Mouse (Mus musculus): ENCODE measurements around the gene Alkbh8. TPM values are rescaled to one million over a fixed set of nuclear protein-coding genes. Genes with fewer than 3 reads are reported as not detected.
A peak's percentile ranks its signal among the peaks of the same experiment; 100 is the strongest.
"Not testable (repeated sequence)": the region's sequence is repeated elsewhere in the genome, so short reads cannot be mapped to it uniquely, and the experiment has no call there.

Alkbh8 gene
- polyA plus RNA-seq (2014; fragmentation: Nextera tagmentation; extraction: Ambion mirVana), result 19.2 and 22.9 TPM in 2 replicates

DNA sequence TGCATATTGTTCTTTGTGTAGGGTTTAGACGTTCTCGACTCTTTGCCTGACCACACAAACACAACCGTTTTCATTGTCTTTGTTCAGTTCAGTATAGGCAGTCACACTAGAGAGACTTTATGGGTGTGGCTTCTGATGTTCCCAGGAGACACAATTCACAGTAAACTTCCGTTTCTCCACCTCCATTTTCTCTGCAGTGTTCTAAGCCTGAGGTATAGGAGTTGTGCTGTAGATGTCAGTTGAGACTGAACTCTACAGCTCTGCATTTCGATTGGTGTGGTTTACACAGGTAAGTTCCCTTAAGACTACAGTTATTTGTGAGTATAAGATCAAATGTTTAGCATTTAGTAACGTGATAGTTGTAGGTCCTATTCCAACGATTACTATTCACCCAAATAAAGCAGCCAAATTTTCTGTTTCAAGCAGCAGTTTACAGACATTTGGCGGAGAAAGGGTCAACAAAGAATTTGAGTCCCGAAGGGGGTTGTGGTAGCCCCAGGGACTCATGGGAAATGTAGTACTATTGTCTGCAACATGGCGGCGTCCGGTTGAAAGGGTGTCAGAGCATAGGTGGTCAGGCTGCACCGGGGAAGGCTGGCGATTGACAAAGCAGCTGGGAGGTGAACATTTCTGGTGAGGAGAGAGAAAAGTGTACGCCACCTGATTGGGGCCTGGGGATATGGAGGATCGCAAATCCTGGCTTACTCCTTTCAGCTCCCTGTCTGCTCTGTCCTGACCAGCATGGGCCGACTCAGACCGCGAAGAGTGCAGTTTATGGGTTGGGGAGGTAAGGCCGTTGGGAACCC lies at the start of gene Alkbh8:
Gene Alkbh8, plus strand, starts transcription at position 179 of the 806 bp plus-strand sequence.
- 3% methylated on average over 20 of the region's 20 CpGs for WGBS
- Histone ChIP-seq H3K4me3 (ENCODE audit: low read depth, low read length) (peak within 1 kb of the TSS; percentile 63), H3K36me3 (ENCODE audit: control insufficient read depth, insufficient read depth, low read length) (peaks cover 11% of the 10 kb centered on the region; the same call in 1 of the 2 replicates), H3K4me1 (ENCODE audit: control insufficient read depth, insufficient read depth, low read length) (0 out of 2 replicates have a peak, but pooled peaks cover 2% of the 10 kb centered on the region), H3K9ac (ENCODE audit: low read depth, low read length) (peak within 1 kb of the TSS; percentile 75), H3K4me2 (ENCODE audit: low read depth, low read length) (peak within 1 kb of the TSS; percentile 62), H3K9me3 (ENCODE audit: control insufficient read depth, low read length) (no peaks in the 10 kb centered on the region), H3K27ac (replicated peaks; ENCODE audit: low read depth, low read length) (peak within 1 kb of the TSS; percentile 83), H3K27me3 (replicated peaks; ENCODE audit: control insufficient read depth, insufficient read depth, low read length) (no peaks in the 10 kb centered on the region)
- peak; percentile 96 for DNase-seq (ENCODE audit: low spot score)
- ATAC-seq (ENCODE audit: low read depth), result peak; percentile 98

DNA sequence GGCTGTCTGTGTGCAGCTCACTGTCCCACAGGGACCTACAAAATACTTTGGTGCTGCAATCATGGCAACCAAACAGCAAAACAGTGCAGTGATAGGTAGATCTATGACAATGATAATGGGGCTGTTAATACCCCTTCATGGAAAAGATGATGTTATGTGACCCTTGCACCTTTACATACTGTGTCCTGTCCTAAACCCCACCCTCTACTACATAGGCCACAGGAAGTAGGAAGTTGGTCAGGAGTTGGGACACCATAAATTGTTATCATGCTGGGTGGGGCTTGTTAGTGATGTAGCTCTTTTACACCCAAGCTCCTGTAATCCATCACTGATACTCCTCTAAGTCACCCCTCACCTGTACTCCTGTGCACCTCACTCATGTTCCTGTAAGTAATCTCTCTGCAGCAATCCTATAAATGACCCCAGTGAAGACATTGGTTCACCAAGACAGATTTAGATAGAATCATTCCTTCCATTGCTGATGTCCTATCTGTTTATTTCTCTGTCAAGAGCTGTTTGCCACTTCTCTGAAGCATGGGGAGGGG lies 25.6 kb upstream of the Alkbh8 start:
- H3K4me1 ChIP-seq (ENCODE audit: control insufficient read depth, insufficient read depth, low read length), result no peaks in the 10 kb centered on the region
- H3K9ac ChIP-seq (ENCODE audit: low read depth, low read length), result no peak overlapping the region
- H3K36me3 ChIP-seq (ENCODE audit: control insufficient read depth, insufficient read depth, low read length), result no peaks in the 10 kb centered on the region
- DNase-seq (ENCODE audit: low spot score), result no peak
- no peaks in the 10 kb centered on the region for H3K9me3 ChIP-seq (ENCODE audit: control insufficient read depth, low read length)
- no peak overlapping the region for H3K4me3 ChIP-seq (ENCODE audit: low read depth, low read length)
- H3K27me3 ChIP-seq (replicated peaks; ENCODE audit: control insufficient read depth, insufficient read depth, low read length), result no peaks in the 10 kb centered on the region
- H3K4me2 ChIP-seq (ENCODE audit: low read depth, low read length), result no peak overlapping the region
- H3K27ac ChIP-seq (replicated peaks; ENCODE audit: low read depth, low read length), result no peak overlapping the region
- no peak for ATAC-seq (ENCODE audit: low read depth)

DNA sequence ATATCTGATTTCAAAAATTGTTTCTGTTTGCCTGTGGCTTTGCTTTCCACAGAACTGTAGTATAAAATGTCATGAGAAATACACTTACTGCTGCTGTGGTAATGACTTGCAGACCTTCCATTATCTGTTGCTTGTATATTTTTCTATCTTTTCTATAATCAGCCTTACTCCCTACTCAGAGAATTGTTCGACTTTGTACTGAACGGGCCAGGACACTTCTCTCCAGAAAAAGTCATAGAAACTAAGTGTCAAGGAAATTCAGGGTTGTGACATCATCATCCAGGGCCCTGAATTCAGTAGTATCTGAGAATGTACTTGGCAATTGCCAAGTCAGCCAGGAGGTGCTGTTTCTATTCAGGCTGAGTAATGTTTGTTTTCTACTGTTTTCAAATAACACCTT lies 24.9 kb upstream of the Alkbh8 start:
- H3K4me2 ChIP-seq (ENCODE audit: low read depth, low read length), result no peak overlapping the region
- DNase-seq (ENCODE audit: low spot score), result peak; percentile 1
- WGBS, result 74% methylated on average over 2 of the region's 2 CpGs

DNA sequence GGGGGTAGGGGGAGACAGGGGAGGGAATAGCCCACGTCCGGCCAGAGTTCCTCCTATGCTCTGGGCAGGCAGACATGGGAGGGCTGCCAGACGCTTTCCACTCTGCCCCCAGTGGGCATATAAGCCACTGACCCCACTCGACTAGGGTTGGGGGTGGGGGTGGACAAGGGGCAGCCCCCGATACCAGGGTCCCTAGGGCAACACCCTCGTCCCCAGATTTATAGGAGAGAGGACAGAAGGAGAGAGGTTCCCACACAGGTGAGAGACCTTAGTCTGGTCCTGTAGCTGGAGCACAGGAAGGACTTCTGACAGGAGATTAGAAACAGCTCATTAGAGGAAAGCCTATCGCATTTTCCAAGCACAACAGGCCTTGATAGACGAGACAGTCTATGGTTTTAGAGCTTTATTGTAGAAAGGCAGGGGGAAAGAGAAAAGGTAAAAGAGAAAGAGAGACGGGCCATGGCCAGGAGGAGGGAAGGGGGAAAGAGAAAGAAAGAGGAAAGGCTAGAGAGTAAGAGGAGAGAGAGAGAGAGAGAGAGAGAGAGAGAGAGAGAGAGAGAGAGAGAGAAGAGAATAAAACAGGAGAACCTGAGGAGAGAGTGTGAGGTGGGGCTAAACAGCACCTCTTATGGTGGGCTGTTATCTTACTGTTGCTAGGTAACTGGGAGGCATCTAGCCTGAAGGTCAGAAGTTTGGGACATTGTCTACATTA lies 7.4 kb upstream of the Alkbh8 start:
- not testable (repeated sequence) for H3K4me1 ChIP-seq (ENCODE audit: control insufficient read depth, insufficient read depth, low read length); ATAC-seq (ENCODE audit: low read depth); H3K4me2 ChIP-seq (ENCODE audit: low read depth, low read length); H3K27ac ChIP-seq (replicated peaks; ENCODE audit: low read depth, low read length); H3K36me3 ChIP-seq (ENCODE audit: control insufficient read depth, insufficient read depth, low read length); H3K4me3 ChIP-seq (ENCODE audit: low read depth, low read length); H3K9me3 ChIP-seq (ENCODE audit: control insufficient read depth, low read length); DNase-seq (ENCODE audit: low spot score); H3K27me3 ChIP-seq (replicated peaks; ENCODE audit: control insufficient read depth, insufficient read depth, low read length); H3K9ac ChIP-seq (ENCODE audit: low read depth, low read length)
- WGBS, result 58% methylated on average over 9 of the region's 9 CpGs

More for the DNA sequence above, 24.9 kb upstream of the Alkbh8 start:
- no peak overlapping the region for H3K9ac ChIP-seq (ENCODE audit: low read depth, low read length)
- H3K4me1 ChIP-seq (ENCODE audit: control insufficient read depth, insufficient read depth, low read length), result no peaks in the 10 kb centered on the region
- no peaks in the 10 kb centered on the region for H3K27me3 ChIP-seq (replicated peaks; ENCODE audit: control insufficient read depth, insufficient read depth, low read length)
- no peak overlapping the region for H3K4me3 ChIP-seq (ENCODE audit: low read depth, low read length)
- ATAC-seq (ENCODE audit: low read depth), result no peak
- H3K36me3 ChIP-seq (ENCODE audit: control insufficient read depth, insufficient read depth, low read length), result no peaks in the 10 kb centered on the region
- no peak overlapping the region for H3K27ac ChIP-seq (replicated peaks; ENCODE audit: low read depth, low read length)
- no peaks in the 10 kb centered on the region for H3K9me3 ChIP-seq (ENCODE audit: control insufficient read depth, low read length)

DNA sequence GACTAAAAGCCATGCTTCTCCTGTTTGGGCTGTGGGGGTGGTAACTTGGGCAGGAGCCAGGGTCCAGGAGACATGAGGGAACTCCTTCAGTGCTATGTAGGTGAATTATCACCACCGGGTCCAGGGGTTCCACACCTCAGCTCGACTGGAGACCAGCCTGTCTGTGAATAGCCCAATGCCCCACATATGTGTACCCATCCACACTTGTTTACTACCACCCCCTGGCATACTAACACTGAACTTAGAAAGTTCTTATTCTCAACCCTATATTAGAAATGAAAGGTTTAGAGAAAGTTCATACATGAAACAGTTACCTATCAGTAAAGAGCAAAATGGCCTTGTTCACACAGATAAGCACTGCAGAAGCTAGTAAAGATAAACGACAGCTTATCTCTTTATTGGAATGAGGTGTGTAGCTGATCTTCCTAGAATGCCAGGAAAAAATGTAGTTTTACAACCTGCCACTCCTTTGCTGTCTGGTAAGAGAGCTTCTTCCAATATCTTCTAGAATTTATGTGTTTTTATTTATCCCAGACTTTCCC lies 6.8 kb upstream of the Alkbh8 start:
- H3K27ac ChIP-seq (replicated peaks; ENCODE audit: low read depth, low read length), result no peak overlapping the region
- WGBS, result 67% methylated on average over 3 of the region's 3 CpGs
- H3K9me3 ChIP-seq (ENCODE audit: control insufficient read depth, low read length), result no peaks in the 10 kb centered on the region
- no peaks in the 10 kb centered on the region for H3K36me3 ChIP-seq (ENCODE audit: control insufficient read depth, insufficient read depth, low read length)
- H3K4me3 ChIP-seq (ENCODE audit: low read depth, low read length), result no peak overlapping the region
- no peak overlapping the region for H3K4me2 ChIP-seq (ENCODE audit: low read depth, low read length)
- DNase-seq (ENCODE audit: low spot score) (no peak), ATAC-seq (ENCODE audit: low read depth) (no peak)
- no peaks in the 10 kb centered on the region for H3K4me1 ChIP-seq (ENCODE audit: control insufficient read depth, insufficient read depth, low read length)
- H3K27me3 ChIP-seq (replicated peaks; ENCODE audit: control insufficient read depth, insufficient read depth, low read length), result no peaks in the 10 kb centered on the region
- no peak overlapping the region for H3K9ac ChIP-seq (ENCODE audit: low read depth, low read length)

- ATAC-seq (ENCODE audit: low read depth) (no peak), DNase-seq (ENCODE audit: low spot score) (no peak)
- Histone ChIP-seq H3K36me3 (ENCODE audit: control insufficient read depth, insufficient read depth, low read length) (no peaks in the 10 kb centered on the region), H3K4me3 (ENCODE audit: low read depth, low read length) (no peak overlapping the region), H3K27me3 (replicated peaks; ENCODE audit: control insufficient read depth, insufficient read depth, low read length) (no peaks in the 10 kb centered on the region), H3K4me2 (ENCODE audit: low read depth, low read length) (no peak overlapping the region), H3K27ac (replicated peaks; ENCODE audit: low read depth, low read length) (no peak overlapping the region), H3K4me1 (ENCODE audit: control insufficient read depth, insufficient read depth, low read length) (no peaks in the 10 kb centered on the region), H3K9me3 (ENCODE audit: control insufficient read depth, low read length) (no peaks in the 10 kb centered on the region), H3K9ac (ENCODE audit: low read depth, low read length) (no peak overlapping the region)
Observed at GRCm38 (mm10) chr9:3330319-3330718, 4.6 kb upstream of the Alkbh8 start.

GRCm38 (mm10) chr9:3330737-3331384 lies 4.1 kb upstream of the Alkbh8 start:
- Histone ChIP-seq H3K27me3 (replicated peaks; ENCODE audit: control insufficient read depth, insufficient read depth, low read length) (no peaks in the 10 kb centered on the region), H3K36me3 (ENCODE audit: control insufficient read depth, insufficient read depth, low read length) (no peaks in the 10 kb centered on the region), H3K27ac (replicated peaks; ENCODE audit: low read depth, low read length) (no peak overlapping the region), H3K4me2 (ENCODE audit: low read depth, low read length) (no peak overlapping the region), H3K4me1 (ENCODE audit: control insufficient read depth, insufficient read depth, low read length) (no peaks in the 10 kb centered on the region), H3K9me3 (ENCODE audit: control insufficient read depth, low read length) (no peaks in the 10 kb centered on the region), H3K9ac (ENCODE audit: low read depth, low read length) (no peak overlapping the region), H3K4me3 (ENCODE audit: low read depth, low read length) (no peak overlapping the region)
- ATAC-seq (ENCODE audit: low read depth), result no peak
- no peak for DNase-seq (ENCODE audit: low spot score)
- 78% methylated on average over 3 of the region's 3 CpGs for WGBS

- WGBS, result 85% methylated on average over 3 of the region's 3 CpGs
- no peaks in the 10 kb centered on the region for H3K9me3 ChIP-seq (ENCODE audit: control insufficient read depth, low read length)
- no peak overlapping the region for H3K4me3 ChIP-seq (ENCODE audit: low read depth, low read length)
- DNase-seq (ENCODE audit: low spot score), result no peak
- no peak overlapping the region for H3K9ac ChIP-seq (ENCODE audit: low read depth, low read length)
- H3K4me1 ChIP-seq (ENCODE audit: control insufficient read depth, insufficient read depth, low read length), result 0 out of 2 replicates have a peak, but pooled peaks cover 2% of the 10 kb centered on the region
- peaks cover 17% of the 10 kb centered on the region for H3K36me3 ChIP-seq (ENCODE audit: control insufficient read depth, insufficient read depth, low read length)
- H3K27me3 ChIP-seq (replicated peaks; ENCODE audit: control insufficient read depth, insufficient read depth, low read length), result no peaks in the 10 kb centered on the region
- no peak overlapping the region for H3K27ac ChIP-seq (replicated peaks; ENCODE audit: low read depth, low read length)
- ATAC-seq (ENCODE audit: low read depth), result no peak
- peak overlapping the region; percentile 62; the same call in 1 of the 2 replicates for H3K4me2 ChIP-seq (ENCODE audit: low read depth, low read length)
Observed at GRCm38 (mm10) chr9:3336661-3337060, 1.7 kb downstream of the Alkbh8 start.

All from embryonic facial prominence, embryonic 14.5 days (tissue).